Mouse (Mus musculus): ENCODE measurements around the gene Rgp1. TPM values are rescaled to one million over a fixed set of nuclear protein-coding genes. Genes with fewer than 3 reads are reported as not detected.

Gene Rgp1
- polyA plus RNA-seq, 1 experiment from 2014 or later, result 32.5 TPM

GRCm38 (mm10) chr4:43598650-43599380 is 20.3 kb downstream of the Rgp1 start:
- no peaks in the 10 kb centered on the region for H3K4me1 ChIP-seq
- no peaks in the 10 kb centered on the region for H3K36me3 ChIP-seq
- H3K4me2 ChIP-seq (replicated peaks), result no peak overlapping the region
- H3K27me3 ChIP-seq, result no peaks in the 10 kb centered on the region
- no peak overlapping the region for H3K4me3 ChIP-seq (replicated peaks)
- no peaks in the 10 kb centered on the region for H3K9me3 ChIP-seq (replicated peaks)
- 78% methylated on average over 7 of the region's 7 CpGs for WGBS
- H3K9ac ChIP-seq, result no peak overlapping the region
- no peak overlapping the region for H3K27ac ChIP-seq (replicated peaks)
- no peak for ATAC-seq (ENCODE audit: insufficient number of reproducible peaks, low FRiP score, low TSS enrichment, low read depth)

DNA sequence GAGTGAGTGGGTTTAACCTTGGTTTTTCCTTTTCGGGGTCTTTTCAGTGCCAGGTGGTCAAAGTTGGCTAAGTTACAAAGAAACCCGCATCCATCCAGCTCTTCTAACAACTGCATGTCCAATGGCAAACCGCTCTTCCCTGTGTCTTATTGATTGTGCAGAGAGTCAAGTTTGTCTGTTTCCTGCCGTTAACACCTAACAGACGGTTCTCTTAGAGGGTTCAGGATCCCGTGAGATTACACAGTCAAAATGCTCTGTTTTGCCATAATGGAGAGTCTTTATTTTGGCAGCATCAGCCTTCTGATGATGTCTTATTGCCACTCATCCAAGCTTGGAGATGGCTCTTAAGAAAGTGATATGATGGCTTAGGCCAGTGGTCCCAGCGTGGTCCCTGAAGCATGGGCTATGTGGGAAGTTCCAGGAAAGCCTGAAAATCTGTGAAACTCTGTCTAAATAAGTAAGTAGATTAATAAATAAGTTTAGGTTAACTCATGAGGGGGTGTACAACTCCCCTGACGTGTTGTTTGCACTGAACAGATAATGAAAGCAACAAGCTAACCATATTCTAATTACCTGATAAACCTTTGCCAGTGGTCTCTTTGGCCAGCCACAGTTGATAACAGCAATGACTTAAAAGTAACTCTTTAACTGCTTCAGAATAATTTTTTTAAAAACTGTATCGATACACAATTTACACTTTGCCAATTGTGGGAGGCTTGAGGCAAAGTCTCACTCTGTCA is 21.9 kb downstream of the Rgp1 start:
- H3K9me3 ChIP-seq (replicated peaks), result no peaks in the 10 kb centered on the region
- H3K4me3 ChIP-seq (replicated peaks), result no peak overlapping the region
- no peaks in the 10 kb centered on the region for H3K36me3 ChIP-seq
- no peak for ATAC-seq (ENCODE audit: insufficient number of reproducible peaks, low FRiP score, low TSS enrichment, low read depth)
- no peak overlapping the region for H3K9ac ChIP-seq
- no peak overlapping the region for H3K4me2 ChIP-seq (replicated peaks)
- no peak overlapping the region for H3K27ac ChIP-seq (replicated peaks)
- no peaks in the 10 kb centered on the region for H3K4me1 ChIP-seq
- H3K27me3 ChIP-seq, result no peaks in the 10 kb centered on the region
- WGBS, result 72% methylated on average over 9 of the region's 9 CpGs

DNA sequence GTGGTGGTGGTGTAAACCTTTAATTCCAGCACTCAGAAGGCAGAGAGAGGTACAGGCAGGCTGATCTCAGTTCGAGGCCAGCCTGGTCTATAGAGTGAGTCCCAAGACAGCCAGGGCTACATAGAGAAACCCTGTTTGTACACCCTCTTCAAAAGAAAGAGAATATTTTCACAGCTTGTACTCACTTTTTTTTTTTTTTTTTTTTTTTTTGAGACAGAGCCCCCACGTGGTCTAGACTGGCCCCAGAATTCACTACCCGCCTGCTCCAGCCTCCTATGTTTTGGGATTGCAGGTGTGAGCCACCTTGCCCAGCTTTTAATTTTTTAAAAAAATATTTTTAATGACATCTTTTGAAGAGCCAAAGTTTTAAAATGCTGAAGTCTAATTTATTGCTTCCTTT is 25.6 kb downstream of the Rgp1 start:
- Histone ChIP-seq H3K9me3 (replicated peaks) (no peaks in the 10 kb centered on the region), H3K27ac (replicated peaks) (no peak overlapping the region), H3K4me3 (replicated peaks) (no peak overlapping the region), H3K4me1 (no peaks in the 10 kb centered on the region), H3K27me3 (no peaks in the 10 kb centered on the region), H3K36me3 (no peaks in the 10 kb centered on the region), H3K4me2 (replicated peaks) (no peak overlapping the region), H3K9ac (no peak overlapping the region)
- no peak for ATAC-seq (ENCODE audit: insufficient number of reproducible peaks, low FRiP score, low TSS enrichment, low read depth)
- 64% methylated on average over 3 of the region's 3 CpGs for WGBS

DNA sequence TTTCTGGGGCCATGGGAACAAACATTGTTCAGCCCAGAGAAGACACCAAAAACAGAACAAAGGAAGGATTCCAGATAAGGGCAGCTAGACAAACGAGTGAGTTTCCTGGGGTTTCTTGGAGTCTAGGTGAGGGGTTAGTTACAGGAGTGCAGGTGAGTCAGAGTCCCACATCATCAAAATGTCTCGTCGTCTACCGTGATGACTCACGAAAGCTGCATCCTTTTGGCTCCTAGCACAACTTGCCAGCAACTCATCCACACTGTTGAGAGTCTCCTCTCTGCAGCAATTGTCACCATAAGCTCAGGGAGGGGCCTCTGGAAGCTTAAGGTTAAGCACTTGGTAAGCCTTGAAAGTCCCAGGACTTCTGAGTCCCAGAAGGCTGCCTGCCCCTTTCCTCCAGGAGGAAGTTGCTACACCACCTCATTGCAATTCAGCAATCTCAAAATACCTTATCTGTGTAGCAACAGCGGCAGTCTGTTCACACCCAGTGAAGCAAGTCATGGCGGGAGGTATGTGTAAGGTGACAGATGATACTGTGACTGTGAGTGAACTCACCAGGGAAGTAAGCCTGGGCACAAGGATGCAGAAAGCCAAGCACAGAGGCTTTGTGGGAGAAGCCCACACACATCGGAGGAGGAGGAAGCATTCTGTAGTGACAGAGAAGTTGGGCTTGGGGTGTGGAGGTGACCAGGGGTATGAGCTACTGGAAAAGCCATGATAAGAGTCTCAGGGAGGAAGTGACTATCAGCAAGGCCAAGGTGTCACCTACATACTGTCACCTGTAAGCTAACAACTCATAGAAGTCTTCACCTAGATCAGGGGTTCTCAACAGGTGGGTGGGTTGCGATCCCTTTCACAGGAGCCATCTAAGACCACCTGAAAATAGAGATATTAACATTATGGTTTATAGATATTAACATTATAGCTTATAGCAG is 26.5 kb downstream of the Rgp1 start:
- no peaks in the 10 kb centered on the region for H3K9me3 ChIP-seq (replicated peaks)
- H3K36me3 ChIP-seq, result no peaks in the 10 kb centered on the region
- H3K27me3 ChIP-seq, result no peaks in the 10 kb centered on the region
- H3K9ac ChIP-seq, result no peak overlapping the region
- ATAC-seq (ENCODE audit: insufficient number of reproducible peaks, low FRiP score, low TSS enrichment, low read depth), result no peak
- H3K4me2 ChIP-seq (replicated peaks), result no peak overlapping the region
- H3K4me3 ChIP-seq (replicated peaks), result no peak overlapping the region
- H3K4me1 ChIP-seq, result no peaks in the 10 kb centered on the region
- WGBS, result 72% methylated on average over 9 of the region's 9 CpGs
- H3K27ac ChIP-seq (replicated peaks), result no peak overlapping the region

- H3K27ac ChIP-seq (replicated peaks), result no peak overlapping the region
- H3K36me3 ChIP-seq, result no peaks in the 10 kb centered on the region
- no peak overlapping the region for H3K4me2 ChIP-seq (replicated peaks)
- ATAC-seq (ENCODE audit: insufficient number of reproducible peaks, low FRiP score, low TSS enrichment, low read depth), result no peak
- no peaks in the 10 kb centered on the region for H3K4me1 ChIP-seq
- 68% methylated on average over 10 of the region's 10 CpGs for WGBS
- H3K9me3 ChIP-seq (replicated peaks), result no peaks in the 10 kb centered on the region
- H3K27me3 ChIP-seq, result no peaks in the 10 kb centered on the region
- H3K9ac ChIP-seq, result no peak overlapping the region
- no peak overlapping the region for H3K4me3 ChIP-seq (replicated peaks)
Observed at GRCm38 (mm10) chr4:43612534-43612933, 34.0 kb downstream of the Rgp1 start.

DNA sequence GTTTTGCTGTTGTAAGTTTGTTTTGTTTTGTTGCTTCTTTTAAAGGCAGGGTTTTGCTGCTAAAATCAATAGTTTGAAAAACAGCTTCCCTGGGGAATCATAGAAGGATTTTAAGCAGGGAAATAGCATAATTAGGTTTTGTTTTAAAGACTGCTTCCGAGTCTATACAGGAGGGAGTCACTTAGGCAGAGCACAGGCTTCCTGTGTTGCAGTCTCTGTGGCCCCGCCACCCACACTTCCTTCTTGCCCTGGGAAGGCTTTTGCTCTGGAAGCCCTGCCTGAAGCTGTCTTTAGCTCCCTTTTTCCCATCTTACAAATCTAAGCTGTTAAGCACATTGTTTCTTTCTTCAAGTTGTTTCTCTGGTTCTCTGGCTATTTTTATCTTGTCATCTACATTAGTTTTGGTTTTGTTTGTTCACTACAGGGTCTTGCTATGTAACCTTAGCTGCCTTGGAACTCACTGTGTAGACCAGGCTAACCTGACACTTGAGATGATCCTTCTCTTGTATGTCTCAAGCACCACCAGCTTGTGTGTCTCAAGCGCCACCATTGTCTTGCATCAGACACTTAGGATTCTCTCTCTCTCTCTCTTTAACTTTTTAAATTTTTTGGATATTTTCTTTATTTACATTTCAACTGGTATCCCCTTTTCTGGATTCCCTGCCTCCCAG is 34.7 kb downstream of the Rgp1 start:
- 40% methylated on average over 3 of the region's 3 CpGs for WGBS

GRCm38 (mm10) chr4:43620146-43620778 is 41.7 kb downstream of the Rgp1 start:
- no peak overlapping the region for H3K27ac ChIP-seq (replicated peaks)
- no peak overlapping the region for H3K9ac ChIP-seq
- no peak overlapping the region for H3K4me3 ChIP-seq (replicated peaks)
- ATAC-seq (ENCODE audit: insufficient number of reproducible peaks, low FRiP score, low TSS enrichment, low read depth), result no peak
- WGBS, result 84% methylated on average over 4 of the region's 4 CpGs
- no peaks in the 10 kb centered on the region for H3K27me3 ChIP-seq
- H3K9me3 ChIP-seq (replicated peaks), result peaks cover 9% of the 10 kb centered on the region; the same call in 1 of the 2 replicates
- no peaks in the 10 kb centered on the region for H3K4me1 ChIP-seq
- no peaks in the 10 kb centered on the region for H3K36me3 ChIP-seq
- H3K4me2 ChIP-seq (replicated peaks), result no peak overlapping the region

More for the DNA sequence above, 34.7 kb downstream of the Rgp1 start:
- Histone ChIP-seq H3K4me3 (replicated peaks) (no peak overlapping the region), H3K4me1 (no peaks in the 10 kb centered on the region), H3K36me3 (no peaks in the 10 kb centered on the region), H3K27me3 (no peaks in the 10 kb centered on the region), H3K27ac (replicated peaks) (no peak overlapping the region), H3K4me2 (replicated peaks) (no peak overlapping the region), H3K9ac (no peak overlapping the region), H3K9me3 (replicated peaks) (no peaks in the 10 kb centered on the region)
- no peak for ATAC-seq (ENCODE audit: insufficient number of reproducible peaks, low FRiP score, low TSS enrichment, low read depth)

- 41% methylated on average over 20 of the region's 20 CpGs for whole genome bisulfite sequencing
Observed at GRCm38 (mm10) chr4:43629106-43629817, 50.7 kb downstream of the Rgp1 start.

DNA sequence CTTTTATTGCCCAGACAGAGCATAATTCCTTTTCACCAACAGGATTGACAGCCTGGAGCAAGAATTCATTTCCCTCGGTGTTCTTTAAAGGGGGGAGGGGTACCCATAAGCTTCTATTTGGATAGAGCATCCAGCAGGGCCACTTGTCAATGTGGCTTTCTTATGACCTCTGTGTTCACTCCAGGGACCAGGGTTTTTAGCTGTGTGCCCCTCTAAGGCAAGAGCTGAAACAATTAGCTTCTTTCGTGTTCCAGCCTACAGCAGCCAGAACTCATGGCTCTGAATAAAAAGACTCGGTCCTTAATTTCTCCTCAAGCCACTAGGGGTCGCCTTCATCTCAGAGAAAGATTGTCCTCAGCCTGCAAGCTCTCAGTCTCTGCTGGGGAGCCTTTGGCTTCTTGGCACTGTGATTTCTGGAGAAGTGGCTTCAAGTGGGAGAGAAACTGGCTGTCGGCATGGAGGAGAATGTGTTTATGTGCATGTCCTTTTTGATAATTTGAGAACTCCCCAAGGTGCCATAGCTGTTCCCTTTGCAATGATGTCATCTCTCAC is 51.6 kb downstream of the Rgp1 start:
- under 1% methylated on average over 5 of the region's 5 CpGs for WGBS
- no peak for ATAC-seq (ENCODE audit: insufficient number of reproducible peaks, low FRiP score, low TSS enrichment, low read depth)
- Histone ChIP-seq H3K27ac (replicated peaks) (peak overlapping the region; percentile 88; the same call in 1 of the 2 replicates), H3K9ac (no peak overlapping the region), H3K36me3 (no peaks in the 10 kb centered on the region), H3K4me1 (peaks cover 33% of the 10 kb centered on the region), H3K4me3 (replicated peaks) (no peak overlapping the region; the same call in 1 of the 2 replicates), H3K27me3 (no peaks in the 10 kb centered on the region), H3K4me2 (replicated peaks) (peak overlapping the region; percentile 34), H3K9me3 (replicated peaks) (peaks cover 5% of the 10 kb centered on the region; the same call in 1 of the 2 replicates)

More at GRCm38 (mm10) chr4:43629106-43629817, 50.7 kb downstream of the Rgp1 start:
- Histone ChIP-seq H3K4me1 (peaks cover 33% of the 10 kb centered on the region), H3K27ac (replicated peaks) (no peak overlapping the region), H3K9me3 (replicated peaks) (peaks cover 12% of the 10 kb centered on the region; the same call in 1 of the 2 replicates), H3K27me3 (no peaks in the 10 kb centered on the region), H3K4me3 (replicated peaks) (no peak overlapping the region), H3K4me2 (replicated peaks) (no peak overlapping the region), H3K36me3 (no peaks in the 10 kb centered on the region), H3K9ac (no peak overlapping the region)
- no peak for ATAC-seq (ENCODE audit: insufficient number of reproducible peaks, low FRiP score, low TSS enrichment, low read depth)

GRCm38 (mm10) chr4:43630671-43631045 is 52.1 kb downstream of the Rgp1 start:
- H3K4me2 ChIP-seq (replicated peaks), result peak overlapping the region; percentile 82
- 16% methylated on average over 5 of the region's 5 CpGs for WGBS
- H3K4me3 ChIP-seq (replicated peaks), result peak overlapping the region; percentile 72
- peak overlapping the region; percentile 88 for H3K27ac ChIP-seq (replicated peaks)
- no peak overlapping the region for H3K9ac ChIP-seq
- no peaks in the 10 kb centered on the region for H3K36me3 ChIP-seq
- peaks cover 33% of the 10 kb centered on the region for H3K4me1 ChIP-seq
- no peaks in the 10 kb centered on the region for H3K27me3 ChIP-seq
- ATAC-seq (ENCODE audit: insufficient number of reproducible peaks, low FRiP score, low TSS enrichment, low read depth), result no peak
- H3K9me3 ChIP-seq (replicated peaks), result no peaks in the 10 kb centered on the region

Measured in embryonic facial prominence, embryonic 15.5 days (tissue).